Mouse (Mus musculus): ENCODE data around the gene Slc43a3. TPM values are rescaled to one million over a fixed set of nuclear protein-coding genes. Genes with fewer than 3 reads are reported as not detected.
A peak's percentile ranks its signal among the peaks of the same experiment; 100 is the strongest.

Gene Slc43a3
- total RNA-seq, 2 experiments from 2014 or later = 56.3 to 69.7 TPM

DNA sequence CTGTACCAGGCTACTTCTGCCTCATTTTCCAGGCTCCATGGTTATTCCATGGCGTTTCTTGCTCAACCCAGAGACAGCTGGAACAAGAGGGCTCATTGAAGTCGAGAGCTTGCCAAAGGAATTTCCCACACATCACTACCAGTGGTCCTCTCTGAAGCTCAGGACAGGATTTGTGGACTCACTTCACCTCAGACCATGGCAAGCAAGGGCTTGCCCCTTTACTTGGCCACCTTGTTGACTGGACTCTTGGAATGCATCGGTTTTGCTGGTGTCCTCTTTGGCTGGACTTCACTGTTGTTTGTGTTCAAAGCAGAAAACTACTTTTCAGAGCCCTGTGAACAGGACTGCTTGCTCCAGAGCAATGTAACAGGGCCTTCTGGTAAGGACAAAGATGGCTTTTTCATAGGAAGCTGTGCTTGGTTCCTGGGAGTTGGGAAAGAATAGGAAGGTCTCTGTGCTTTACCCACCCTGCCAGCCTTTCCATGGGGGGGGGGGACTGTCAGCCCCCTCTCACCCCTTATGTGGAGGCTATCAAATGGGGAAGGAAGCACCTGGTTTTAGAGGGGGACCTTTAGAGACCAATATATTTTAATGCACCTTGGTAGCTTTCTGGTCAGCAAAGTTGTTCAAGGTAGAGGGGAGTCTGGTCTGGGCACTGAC lies 1.2 kb downstream of the Slc43a3 start:
- no peak for DNase-seq

- DNase-seq = peak; percentile 32
These were observed 2.0 kb downstream of the Slc43a3 start for GRCm38 (mm10) chr2:84938249-84938946.

DNA sequence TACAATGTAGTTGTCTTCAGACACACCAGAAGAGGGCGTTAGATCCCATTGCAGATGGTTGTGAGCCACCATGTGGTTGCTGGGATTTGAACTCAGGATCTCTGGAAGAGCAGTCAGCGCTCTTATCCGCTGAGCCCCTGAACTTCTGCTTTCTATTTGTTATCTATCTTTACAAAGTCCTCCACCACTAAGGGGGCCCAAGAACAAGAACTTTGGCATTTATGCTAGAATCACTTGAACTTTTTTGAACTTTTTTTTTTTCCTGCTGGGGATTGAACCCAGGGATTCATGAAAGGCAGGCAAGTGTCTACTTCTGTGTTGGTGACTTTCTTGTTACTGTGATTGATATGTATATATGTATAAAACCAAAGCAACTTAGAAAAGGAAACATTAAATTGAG lies 2.9 kb downstream of the Slc43a3 start:
- DNase-seq = no peak

DNA sequence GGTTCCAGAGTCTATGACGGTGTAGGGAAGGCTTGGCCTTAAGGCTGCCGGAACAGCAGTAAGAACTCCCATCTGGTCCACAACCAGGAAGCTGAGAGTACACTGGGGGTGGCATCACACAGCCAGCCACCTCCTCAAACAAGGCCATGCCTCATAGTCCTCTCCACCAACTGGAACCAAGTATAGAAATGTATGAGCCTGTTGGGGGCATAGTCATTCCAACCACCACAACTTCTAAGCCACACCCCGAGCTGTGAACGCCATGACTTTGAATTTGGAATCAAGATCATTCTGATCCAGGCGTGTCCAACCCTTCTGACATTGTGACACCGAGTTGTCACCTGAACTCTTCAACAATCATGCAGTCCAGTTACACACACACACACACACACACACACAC lies 3.3 kb downstream of the Slc43a3 start:
- no peak for DNase-seq

DNA sequence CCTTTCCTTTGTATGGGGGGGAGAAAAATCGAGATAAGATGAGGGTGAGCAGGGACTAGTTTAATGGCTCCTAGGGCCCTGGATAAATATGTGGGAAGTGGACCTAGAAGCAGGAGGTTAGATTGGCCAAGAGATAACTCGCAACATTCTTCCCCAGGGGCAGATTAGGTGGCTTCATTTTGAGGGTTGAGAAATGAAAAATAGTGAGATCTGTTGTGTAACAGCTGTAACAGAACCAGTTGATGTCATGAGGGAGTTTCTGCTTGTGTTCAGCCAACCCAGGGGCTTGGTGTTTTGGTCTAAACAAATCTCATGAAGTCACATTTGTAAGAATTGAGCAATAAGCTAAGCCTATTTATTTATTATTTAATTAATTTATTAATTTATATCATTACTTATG lies 5.0 kb downstream of the Slc43a3 start:
- DNase-seq = peak; percentile 29

GRCm38 (mm10) chr2:84941795-84942194 lies 5.4 kb downstream of the Slc43a3 start:
- no peak for DNase-seq

GRCm38 (mm10) chr2:84947154-84947771 lies 10.9 kb downstream of the Slc43a3 start:
- no peak for DNase-seq

- DNase-seq = no peak
These were observed 11.9 kb downstream of the Slc43a3 start for GRCm38 (mm10) chr2:84948252-84948651.

- no peak for DNase-seq
These were observed 12.3 kb downstream of the Slc43a3 start for GRCm38 (mm10) chr2:84948721-84949120.

- DNase-seq = no peak
These were observed 14.6 kb downstream of the Slc43a3 start for GRCm38 (mm10) chr2:84951027-84951426.

GRCm38 (mm10) chr2:84952251-84952650 lies 15.9 kb downstream of the Slc43a3 start:
- no peak for DNase-seq

DNA sequence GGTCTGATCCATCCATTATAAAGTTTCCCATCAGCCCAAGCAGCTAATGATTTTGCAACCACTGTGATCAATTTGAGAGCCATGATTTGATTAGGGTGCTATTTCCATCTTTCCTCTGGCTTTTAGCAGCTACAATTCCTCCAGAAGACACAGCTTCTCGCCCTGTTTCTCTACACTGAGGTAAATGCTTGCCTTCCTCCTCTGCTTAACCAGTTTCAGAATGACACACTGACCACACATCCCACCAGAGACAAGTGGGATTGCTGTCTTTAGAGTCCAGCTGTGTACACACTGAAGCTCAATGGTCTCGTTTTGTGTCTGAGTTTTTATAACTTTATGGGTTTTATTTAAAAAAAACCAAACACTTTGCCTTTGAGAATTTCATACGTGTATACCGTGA lies 16.3 kb downstream of the Slc43a3 start:
- no peak for DNase-seq

- DNase-seq = no peak
These were observed 19.1 kb downstream of the Slc43a3 start for GRCm38 (mm10) chr2:84955435-84955834.

DNA sequence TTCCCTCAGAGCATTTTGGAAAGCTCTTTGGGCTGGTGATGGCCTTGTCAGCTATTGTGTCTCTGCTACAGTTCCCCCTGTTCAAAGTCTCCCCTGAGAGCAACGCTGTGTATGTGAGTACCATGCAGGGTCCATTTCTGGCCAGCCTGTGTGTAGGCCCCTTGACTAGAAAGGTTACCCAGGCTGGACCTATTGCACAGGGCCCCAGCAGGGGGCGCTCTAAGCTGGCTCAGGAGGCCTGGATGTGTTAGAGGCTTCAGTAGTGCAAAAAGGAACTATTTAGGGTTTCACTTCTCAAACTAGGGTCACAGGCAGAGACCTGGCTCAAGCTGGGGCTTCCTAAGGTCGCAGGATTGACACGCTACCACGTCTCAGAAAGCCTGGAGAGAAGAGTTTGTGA lies 19.9 kb downstream of the Slc43a3 start:
- DNase-seq = peak; percentile 84

- no peak for DNase-seq
These were observed 22.3 kb downstream of the Slc43a3 start for GRCm38 (mm10) chr2:84958588-84959264.

DNA sequence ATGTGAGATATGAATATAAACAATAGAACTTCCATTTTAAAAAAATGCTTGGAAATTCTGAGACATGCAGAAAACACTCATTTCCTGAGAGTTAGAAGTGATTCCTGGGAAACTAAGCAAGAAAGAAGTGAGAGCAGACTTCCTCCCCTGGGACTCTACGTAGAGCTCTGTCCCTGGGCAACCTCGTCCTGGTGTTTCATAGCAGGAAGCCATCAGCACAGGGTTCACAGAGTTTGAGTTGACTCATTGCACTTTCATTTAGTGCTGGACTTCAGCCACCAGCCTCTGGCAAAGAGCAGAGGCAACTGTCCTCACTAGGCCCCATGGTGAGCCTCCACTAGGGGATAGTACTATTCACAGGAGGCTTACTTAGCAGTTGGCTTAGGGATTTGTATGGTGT lies 24.9 kb downstream of the Slc43a3 start:
- DNase-seq = peak; percentile 82

GRCm38 (mm10) chr2:84961901-84962300 lies 25.5 kb downstream of the Slc43a3 start:
- DNase-seq = no peak

- no peak for DNase-seq
These were observed 26.6 kb downstream of the Slc43a3 start for GRCm38 (mm10) chr2:84962906-84963507.

GRCm38 (mm10) chr2:84964111-84964801 lies 27.9 kb downstream of the Slc43a3 start:
- DNase-seq = no peak

- no peak for DNase-seq
These were observed 31.1 kb downstream of the Slc43a3 start for GRCm38 (mm10) chr2:84967318-84967991.

DNA sequence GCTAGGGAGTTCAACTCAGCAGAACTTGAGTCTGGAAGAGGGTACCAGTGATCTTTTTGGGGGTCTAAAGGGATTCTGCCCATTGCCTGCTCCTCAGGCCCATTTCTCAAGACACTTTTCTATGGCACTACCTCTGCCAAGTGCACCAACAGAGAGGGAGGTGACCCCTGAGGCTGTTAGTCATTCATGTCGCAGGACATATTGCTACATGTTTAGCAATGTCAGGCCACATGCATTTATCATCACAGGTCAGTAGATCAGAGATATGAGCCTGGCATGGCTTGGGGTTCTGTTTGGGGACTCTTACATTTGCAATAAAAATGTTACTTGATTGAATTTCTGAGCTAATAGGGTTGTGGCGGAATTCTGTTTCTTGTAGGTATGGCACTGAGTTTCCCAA lies 39.2 kb downstream of the Slc43a3 start:
- no peak for DNase-seq

Measured in adrenal gland, postnatal 10 days (tissue).